Mouse (Mus musculus) left cerebral cortex, postnatal 25 days (tissue): ENCODE data around the gene Tcf19. TPM values are rescaled to one million over a fixed set of nuclear protein-coding genes. Genes with fewer than 3 reads are reported as not detected.
A peak's percentile ranks its signal among the peaks of the same experiment; 100 is the strongest.

Source experiments
- DNase-seq, 2 experiments: peaks; one replicate each; pipeline ENCODE4 v3.0.0; 2022; ENCODE audit warnings: low spot score in 2 of 2, mixed read lengths in 1 of 2
- intact Hi-C: fragments of 180-260 bp; cut with DNase I; formaldehyde crosslinking; loops from one replicate; pipeline ENCODE4 v1.15.1; 2025
- total RNA-seq, 2 experiments: library from RNA; stranded (reverse); gene quantifications; 2 replicates each; pipeline ENCODE4 v1.2.3; 2021

The Tcf19 gene
- total RNA-seq = 10 to 100 TPM in 1 of 2 experiments, 1 to 10 TPM in 1; 9.5 to 10.3 TPM

DNA sequence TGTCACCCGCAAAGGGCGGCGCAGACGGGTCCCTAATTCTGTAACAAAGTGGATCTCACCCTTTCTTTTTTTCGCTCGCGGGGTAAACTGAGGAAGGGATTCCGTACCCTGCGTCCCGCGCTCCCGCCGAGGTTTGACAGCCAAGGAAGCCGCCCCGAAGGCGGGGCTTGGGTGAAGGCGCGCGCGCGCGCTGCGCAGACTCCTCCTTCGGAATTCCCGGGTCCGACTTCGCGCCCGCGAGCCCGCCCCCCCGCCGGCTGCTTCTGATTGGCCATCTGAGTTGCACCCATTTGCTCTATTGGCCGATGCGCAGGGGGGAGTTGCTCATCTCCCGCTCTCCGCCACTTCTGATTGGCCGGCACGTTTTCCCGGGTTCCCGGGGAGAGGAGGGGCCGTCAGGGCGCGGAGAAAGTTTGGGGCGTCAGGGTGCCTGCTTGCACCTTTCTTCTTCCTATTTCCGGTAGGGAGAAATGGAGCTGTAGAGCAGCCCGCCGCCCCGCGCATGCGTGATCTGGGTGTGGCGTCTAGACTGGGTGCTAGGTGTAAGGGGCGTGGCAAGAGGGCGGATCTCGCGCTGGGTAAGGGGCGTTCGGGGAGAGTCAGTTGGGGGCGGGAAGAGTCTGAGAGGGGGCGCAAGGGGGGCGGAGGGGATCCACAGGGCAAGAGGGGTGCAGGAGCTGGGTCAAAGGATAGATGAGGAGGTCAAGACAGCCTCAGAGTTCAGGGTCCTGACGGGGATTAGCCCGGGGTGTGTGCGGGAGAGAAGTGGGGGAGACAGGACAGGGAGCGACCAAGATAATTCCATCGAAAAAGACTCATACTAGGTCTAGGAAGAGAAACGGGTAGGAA lies at the start of gene Tcf19, which contains the start of gene Cchcr1:
Gene Tcf19, minus strand, starts transcription at position 173 of the 849 bp plus-strand sequence.
Gene Cchcr1, plus strand, starts transcription at position 449 of the 849 bp plus-strand sequence.
- intact Hi-C loops = loop anchor here (2.0 kb wide), 1 partner anchor 18 kb away; no protein-coding TSS in a partner anchor
- DNase-seq = peak; percentile 95 to 98

DNA sequence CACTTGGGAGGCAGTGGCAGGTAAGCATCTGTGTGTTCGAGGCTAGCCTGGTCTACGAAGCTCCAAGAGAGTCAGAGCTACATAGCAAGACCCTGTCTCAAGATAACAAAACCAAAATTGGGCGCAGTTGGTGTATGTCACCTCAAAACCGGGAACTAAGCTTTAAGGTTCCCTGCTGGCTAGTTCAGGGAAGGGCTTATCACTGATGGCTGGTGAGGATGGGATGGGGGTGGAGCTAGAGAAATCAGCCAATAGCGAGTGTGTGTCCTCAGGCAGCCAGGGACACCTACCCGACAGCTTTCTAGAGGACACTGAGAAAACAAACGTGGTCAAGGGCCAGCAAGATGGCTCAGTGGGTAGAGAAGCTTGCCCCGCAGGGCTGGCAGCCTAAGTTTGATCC lies 41.6 kb upstream of the Tcf19 start:
- intact Hi-C loops = no loop called here
- no peak for DNase-seq

DNA sequence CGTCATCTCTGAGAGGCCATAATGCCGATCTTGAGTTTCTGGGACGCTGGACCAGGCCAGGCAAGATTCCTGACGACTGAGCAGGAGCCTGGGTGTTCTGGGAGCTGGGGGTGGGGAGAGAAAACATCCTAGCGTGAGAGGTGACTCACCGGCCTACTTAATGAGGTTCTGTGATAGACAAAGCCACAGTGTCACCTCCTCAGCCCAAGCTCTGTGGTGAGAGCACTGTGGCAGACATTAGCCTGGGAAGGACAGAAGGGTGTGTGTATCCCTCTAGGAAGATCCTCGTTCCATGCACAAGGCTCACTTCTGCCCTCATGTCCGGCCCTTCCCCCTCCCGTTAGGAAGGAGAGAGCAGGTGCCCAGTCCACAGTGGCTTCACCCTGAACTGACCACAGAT lies 40.7 kb upstream of the Tcf19 start:
- DNase-seq = no peak
- intact Hi-C loops = no loop called here

DNA sequence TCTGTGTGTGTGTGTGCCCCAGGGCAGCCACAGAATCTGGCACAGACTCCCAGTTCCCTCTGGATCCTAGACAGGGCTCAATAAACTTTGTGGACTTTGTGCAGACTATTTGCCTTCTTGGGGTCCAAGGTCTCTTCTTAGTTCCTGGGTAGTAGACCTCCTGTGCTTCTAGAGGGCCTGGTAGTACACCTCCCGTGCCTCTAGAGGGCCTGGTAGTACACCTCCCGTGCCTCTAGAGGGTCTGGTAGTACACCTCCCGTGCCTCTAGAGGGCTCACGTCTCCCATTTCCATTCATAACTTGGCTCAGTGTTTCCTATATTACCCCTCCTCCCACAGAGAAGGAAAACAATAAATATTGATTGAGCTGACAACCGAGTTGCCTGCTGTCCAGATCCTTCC lies 40.2 kb upstream of the Tcf19 start:
- DNase-seq = peak in 1 of 2 experiments; percentile 32

DNA sequence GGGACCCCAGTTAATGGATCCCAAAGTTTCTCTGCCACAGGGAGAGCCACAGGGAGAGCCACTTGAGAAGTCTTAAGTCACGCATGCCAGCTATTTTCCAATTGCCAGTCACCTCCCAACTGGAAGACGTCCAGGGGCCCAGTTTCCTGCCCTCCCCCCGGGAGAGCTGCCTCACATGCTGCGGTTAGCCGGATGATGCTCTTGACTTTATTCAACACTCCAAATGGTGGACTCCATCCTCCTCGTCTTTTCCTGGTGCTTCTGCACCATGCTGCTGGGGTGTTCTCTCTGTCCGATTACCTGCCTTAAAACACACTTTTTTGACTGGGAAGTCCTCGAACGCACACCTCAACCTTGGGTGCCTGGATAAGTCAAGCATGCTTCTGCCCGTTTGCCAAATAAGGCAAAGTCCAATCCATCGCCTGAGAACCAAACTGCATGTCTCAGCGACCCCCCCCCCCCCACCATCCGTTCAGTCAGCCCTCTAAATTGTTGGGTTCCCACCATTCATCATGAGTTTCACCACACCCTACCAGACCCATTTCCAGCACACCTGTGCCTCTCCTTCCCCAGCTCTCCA lies 39.7 kb upstream of the Tcf19 start:
- DNase-seq = no peak
- intact Hi-C loops = no loop called here

More for the DNA sequence above, 40.2 kb upstream of the Tcf19 start:
- intact Hi-C loops = no loop called here

DNA sequence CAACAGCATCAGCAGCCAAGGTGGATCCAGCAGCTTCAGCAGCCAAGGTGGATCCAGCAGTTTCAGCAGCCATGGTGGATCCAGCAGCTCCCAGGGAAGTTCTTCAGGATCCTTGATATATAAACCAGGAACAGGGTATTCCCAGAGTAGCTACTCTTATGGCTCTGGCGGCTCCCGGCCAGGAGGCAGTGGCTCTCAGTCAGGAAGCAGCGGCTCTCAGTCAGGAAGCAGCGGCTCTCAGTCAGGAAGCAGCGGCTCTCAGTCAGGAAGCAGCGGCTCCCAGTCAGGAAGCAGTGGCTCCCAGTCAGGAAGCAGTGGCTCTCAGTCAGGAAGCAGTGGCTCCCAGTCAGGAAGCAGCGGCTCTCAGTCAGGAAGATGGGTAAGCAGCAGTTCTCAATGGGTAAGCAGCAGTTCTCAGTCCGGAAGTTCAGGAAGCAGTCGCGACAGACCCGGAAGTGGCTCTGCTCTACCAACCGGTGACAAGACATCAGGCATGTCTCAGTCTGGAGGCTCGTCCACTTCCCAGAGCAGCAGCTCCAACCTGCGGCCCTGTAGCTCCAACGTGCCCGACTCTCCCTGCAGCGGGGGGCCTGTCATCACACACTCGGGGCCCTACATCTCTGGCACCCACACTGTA lies 38.3 kb upstream of the Tcf19 start:
- no peak for DNase-seq
- intact Hi-C loops = no loop called here

DNA sequence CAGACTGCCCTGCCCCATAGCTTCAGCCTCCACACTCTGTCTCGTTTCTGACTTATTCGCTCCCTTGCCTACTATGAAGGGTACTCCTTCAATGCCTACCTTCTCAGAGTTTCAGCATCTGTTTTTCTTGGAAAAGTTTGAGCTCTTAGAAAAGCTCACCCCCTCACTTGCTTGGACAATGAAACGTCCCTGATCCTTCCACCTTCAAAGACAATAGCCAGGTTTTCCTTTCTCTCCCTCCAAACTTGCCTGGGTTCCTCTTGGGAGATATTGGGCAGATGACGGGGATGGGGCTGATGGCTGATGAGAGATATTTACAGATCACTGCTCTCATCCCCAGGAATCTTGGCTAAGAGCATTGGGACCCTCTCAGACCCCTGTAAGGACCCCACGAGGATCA lies 37.7 kb upstream of the Tcf19 start:
- no peak for DNase-seq

DNA sequence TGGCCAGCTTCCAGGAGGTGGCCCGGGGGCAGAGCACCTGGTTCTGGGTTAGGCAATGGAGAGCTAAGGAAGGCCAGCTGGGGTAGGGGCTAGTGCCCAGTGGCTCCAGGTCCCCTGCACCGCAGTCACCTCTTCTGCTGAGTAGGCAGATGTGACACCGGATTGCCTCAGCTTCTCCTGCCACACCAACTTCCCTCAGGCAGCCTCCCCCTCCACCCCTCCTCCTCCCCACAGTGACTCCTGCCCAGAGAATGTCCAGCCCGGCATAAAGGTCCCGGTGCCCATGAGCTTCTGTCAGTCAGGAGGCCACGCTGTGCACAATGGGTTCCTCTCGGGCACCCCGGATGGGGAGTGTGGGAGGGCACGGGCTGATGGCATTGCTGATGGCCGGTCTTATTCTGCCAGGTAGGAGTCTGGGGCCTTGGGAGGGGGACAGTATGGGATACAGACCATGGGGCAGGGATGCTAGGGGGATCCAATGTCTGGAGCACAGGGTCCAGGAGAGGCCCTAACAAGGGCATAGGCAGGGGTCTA lies 35.3 kb upstream of the Tcf19 start, which contains the start of gene Cdsn:
Gene Cdsn, plus strand, starts transcription at position 248 of the 534 bp plus-strand sequence.
- intact Hi-C loops = no loop called here
- no peak for DNase-seq

More for the DNA sequence above, 37.7 kb upstream of the Tcf19 start:
- intact Hi-C loops = no loop called here

DNA sequence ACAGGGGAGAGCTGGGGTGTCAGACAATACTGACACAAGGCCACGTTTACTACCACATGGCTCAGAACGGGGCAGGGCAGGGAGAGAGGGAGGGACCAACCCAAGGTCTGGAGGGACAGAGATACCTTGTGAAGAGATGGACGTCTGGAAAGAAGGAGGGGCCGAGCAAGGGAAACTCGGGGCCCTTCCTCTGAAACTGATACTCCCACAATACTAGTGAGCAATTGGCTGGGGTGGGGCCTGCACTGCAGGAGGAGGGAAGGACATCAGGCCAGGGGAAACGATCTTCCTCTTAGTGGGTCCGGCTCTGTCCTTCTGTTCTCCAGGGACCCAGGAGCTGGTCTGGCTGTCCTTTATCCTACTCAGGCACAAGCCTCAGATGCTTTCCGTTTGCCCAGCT lies 34.2 kb upstream of the Tcf19 start:
- no peak for DNase-seq
- intact Hi-C loops = no loop called here

DNA sequence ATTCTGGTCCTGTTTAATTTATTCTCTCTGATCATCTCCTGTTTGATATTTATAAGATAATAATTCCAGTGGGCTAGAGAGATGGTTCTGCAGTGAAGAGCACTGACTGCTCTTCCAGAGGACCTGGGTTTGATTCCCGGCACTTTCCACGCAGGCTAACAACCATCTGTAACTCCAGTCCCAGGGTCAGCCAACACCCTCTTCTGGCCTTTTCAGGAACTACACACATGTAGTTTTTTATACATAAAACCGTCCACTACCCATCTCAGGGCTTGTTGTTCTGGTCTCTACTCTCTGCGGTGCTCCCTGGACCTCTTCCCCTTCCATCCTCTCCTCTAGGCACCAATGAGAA lies 33.5 kb upstream of the Tcf19 start:
- intact Hi-C loops = no loop called here
- no peak for DNase-seq

DNA sequence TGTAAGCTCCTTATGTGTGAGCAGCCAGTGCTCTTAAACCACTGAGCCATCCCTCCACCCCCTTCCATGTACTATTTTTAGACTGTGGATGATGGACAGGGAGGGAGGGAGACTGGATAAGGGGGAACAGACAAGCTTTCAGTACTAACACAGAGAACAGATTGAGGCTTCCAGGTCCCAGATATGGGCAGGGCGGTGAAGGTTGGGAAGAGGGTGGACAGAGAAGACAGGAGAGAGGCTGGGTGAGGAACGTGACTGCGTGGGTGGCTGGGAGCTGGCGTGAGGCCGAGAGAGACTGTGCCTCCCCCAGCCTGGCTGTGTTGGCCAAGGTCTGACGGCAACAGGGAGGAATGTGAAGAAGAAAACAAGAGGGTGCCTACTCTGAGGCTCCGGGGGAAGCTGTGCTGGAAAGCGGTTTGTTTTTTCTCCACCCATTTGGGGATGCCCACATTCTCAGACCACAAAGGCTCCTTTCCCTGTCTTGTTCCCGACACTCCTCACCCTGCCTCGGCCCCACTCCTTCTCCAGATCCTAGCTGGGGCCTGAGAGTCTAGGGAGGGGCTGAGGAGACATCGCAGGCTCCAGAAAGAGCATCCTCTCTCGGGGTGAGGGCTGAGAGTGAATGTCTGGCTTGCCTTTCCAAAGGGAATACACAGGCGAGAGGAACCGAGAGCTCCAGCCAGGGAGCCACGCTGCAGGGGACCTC lies 33.0 kb upstream of the Tcf19 start:
- peak; percentile 78 to 93 for DNase-seq
- intact Hi-C loops = no loop called here

DNA sequence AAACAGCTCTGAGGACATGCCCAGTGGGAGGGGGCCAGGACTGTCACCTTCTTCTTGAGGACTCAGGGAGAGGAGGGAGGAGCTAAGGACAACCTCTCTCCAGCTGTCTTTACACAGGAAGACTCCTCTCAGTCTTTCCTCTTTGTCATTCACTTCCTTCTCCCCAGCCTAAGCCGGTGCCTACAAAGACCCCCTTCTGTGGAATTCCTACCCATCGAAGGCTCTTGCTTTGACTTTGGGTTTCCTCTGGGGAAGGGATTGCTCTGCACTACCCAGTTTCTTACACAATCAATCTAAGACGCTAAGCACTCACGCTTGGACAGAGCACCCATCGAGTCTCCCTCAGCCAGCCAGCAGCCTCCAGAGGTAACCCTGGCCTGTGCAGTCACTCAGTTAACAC lies 32.0 kb upstream of the Tcf19 start:
- intact Hi-C loops = no loop called here
- no peak for DNase-seq

DNA sequence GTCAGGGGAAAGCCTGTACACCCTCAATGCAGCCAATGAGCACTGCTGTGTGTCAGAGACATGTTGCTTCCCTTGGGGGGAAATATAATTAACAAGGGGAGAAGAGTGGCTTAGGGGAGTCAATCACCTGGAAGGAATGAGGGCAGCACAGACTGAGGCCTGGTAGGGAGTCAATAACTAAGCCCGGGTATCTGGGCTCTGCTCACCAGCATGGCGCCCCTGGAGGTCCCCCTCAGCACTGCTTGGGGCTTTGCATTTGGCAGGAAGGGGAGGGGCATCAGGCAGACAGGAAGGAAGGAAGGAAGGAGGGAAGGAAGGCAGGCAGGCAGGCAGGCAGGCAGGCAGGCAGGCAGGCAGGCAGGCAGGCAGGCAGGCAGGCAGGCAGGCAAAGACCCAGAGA lies 30.8 kb upstream of the Tcf19 start:
- intact Hi-C loops = no loop called here

DNA sequence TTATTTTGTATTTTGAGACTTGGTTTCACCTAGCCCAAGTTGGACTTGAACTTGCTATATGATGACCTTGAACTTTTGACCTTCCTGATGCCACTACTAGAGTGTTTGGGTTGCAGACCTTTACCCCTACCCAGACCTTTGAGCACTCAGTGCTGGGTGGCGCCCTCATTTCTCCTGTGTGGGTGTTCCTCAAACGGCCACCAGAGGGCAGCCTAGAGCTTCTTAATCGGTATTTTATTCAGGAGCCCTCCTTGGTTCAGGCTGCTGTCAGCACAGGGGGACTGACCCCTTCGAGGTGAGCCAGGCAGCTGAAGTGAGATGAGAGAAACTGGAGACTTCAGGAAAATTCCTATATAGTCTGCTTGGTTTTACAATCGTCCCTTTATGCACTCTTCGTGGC lies 28.1 kb upstream of the Tcf19 start:
- intact Hi-C loops = no loop called here
- peak; percentile 40 to 53 for DNase-seq

More for the DNA sequence above, 30.8 kb upstream of the Tcf19 start:
- DNase-seq = no peak

DNA sequence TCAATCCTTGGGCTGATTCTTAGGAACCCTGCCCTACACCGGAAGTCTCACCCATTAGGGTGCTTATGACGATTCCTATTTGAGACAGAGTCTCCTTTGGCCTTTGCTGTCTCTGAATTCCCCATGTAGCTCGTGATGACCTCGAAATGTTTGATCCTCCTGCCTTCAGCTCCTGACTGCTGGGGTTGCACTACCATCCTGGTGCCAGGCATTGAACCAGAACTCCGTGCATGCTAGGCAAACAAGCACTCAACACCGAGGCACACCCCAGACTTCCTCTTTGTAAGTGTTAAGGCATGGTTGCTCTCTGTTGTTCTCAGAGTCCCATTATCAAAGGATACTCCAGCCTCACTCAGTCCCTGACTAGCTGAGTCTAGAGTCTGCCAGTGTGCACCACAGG lies 27.4 kb upstream of the Tcf19 start:
- DNase-seq = no peak
- intact Hi-C loops = no loop called here

DNA sequence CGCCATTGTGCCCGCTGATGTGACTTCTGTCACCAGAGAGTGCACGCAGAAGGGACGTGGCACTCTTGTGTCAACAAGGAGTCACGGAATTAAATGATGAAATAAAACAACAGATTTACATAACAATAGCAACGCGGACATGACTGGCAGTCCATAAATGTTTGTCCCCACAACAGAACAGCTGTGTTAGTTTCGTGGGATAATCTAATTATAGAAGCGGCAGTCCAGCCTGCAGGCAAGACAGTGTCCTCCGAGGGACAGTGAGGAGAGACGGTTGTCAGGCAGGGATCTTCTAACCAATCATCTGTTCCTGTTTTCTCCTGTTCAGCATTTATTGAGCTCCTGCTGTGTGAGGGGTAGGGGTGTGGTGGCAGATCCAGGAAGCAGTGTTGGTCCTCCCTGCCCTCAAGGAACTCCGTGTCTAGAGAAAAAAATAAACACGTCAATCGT lies 26.8 kb upstream of the Tcf19 start:
- intact Hi-C loops = no loop called here
- no peak for DNase-seq

DNA sequence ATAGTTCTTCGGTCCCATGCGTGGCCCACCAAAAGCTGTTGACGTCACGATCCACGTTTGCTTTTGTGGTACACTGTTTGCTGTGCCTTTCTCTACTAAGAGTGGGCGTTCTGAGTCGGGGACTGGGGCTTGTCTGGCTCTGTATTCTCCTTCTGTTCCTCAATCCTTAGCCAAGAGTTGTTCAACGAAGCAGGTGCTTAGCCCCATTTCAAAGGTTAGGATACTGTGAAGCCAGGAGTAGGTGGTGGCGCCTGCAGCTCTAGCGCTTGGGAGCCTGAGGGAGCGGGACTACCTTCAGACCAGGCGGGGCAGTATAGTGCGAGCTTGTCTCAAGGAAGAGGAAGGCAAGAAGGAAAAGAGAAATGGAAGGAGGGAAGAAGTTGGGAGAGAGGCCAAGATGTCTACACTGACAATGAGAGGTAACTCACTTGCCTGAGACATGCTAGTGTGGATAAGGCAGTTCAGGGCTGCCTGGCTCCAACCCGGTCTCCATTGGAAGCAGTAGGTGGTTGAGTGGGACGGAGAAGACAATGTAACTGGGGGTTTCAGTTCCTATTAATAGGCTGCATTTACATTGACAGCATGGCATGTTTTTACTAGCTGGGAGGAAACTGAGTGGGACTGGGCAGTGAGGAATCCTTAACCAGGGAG lies 26.3 kb upstream of the Tcf19 start:
- intact Hi-C loops = no loop called here
- peak; percentile 28 to 72 for DNase-seq

DNA sequence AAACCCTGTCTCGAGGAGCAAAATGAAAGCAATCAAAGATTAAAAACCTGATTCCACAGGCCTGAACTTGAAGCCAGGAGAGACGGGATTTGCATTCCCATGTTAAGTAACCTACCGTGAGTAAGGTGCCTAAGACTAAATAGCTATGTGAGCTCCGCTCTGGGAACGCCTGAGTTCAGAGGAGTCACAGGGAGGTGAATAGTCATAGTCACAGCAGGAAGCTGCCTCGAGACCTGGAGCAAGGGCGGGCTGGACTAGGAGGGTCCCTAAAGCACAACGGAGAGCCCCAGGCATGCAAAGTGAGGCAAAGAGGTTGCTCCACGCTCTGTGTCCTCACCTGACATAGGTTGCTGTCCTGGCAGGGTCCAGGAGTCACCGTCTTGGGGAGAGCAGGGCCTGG lies 22.9 kb upstream of the Tcf19 start:
- DNase-seq = no peak
- intact Hi-C loops = no loop called here

DNA sequence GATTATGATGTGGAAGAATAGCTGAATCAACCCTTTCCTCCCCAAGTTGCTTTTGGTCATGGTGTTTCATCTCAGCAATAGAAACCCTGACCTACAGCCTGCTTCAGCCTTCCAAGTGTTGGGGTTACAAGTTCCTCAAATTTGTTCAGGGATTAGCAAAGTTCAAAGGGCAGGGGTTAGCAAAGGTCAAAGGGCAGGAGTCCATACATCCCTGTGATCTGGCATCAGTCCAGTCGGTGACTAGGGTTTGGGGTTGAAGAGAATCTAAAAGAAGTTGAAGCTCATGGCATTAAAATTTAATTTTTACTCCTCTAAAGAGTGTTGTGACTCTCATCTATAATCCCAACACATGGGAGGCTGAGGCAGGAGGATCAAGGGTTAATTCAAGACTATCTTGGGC lies 21.9 kb upstream of the Tcf19 start:
- DNase-seq = no peak
- intact Hi-C loops = no loop called here
